Mouse (Mus musculus) kidney, embryonic 16.5 days (tissue): Measurements from ENCODE around the gene Myom3. TPM values are rescaled to one million over a fixed set of nuclear protein-coding genes. Genes with fewer than 3 reads are reported as not detected.

Experiments
- ATAC-seq: fragments of 200-750 bp; cut with Nextera tagmentation; 2 replicates; pipeline ENCODE4 v1.8.0; 2017; ENCODE audit warnings: moderate TSS enrichment; ENCODE audit not compliant: low FRiP score, low TSS enrichment
- H3K27ac ChIP-seq: fragments of 300-500 bp; sonication (generic); 2 replicates; pipeline ENCODE4 v1.5.1; 2014; ENCODE audit warnings: low read length
- H3K27me3 ChIP-seq: fragments of 300-500 bp; sonication (generic); 2 replicates; pipeline ENCODE4 v1.6.1; 2014; ENCODE audit warnings: low read length, control low read depth, mixed read lengths; ENCODE audit not compliant: insufficient read depth
- H3K36me3 ChIP-seq: fragments of 300-500 bp; sonication (generic); 2 replicates; pipeline ENCODE4 v1.6.1; 2014; ENCODE audit warnings: low read length, control low read depth, mixed read lengths; ENCODE audit not compliant: insufficient read depth
- H3K4me1 ChIP-seq: fragments of 300-500 bp; sonication (generic); 2 replicates; pipeline ENCODE4 v1.6.1; 2014; ENCODE audit warnings: low read length, control low read depth, mixed read lengths; ENCODE audit not compliant: insufficient read depth
- H3K4me2 ChIP-seq: fragments of 300-500 bp; sonication (generic); replicated peaks from 2 replicates; pipeline ENCODE4 v1.6.1; 2014; ENCODE audit warnings: low read depth, low read length
- H3K4me3 ChIP-seq: fragments of 300-500 bp; sonication (generic); 2 replicates; pipeline ENCODE4 v1.5.1; 2014; ENCODE audit warnings: mild to moderate bottlenecking, low read length
- H3K9ac ChIP-seq: fragments of 300-500 bp; sonication (generic); replicated peaks from 2 replicates; pipeline ENCODE4 v1.6.1; 2014; ENCODE audit warnings: low read length
- H3K9me3 ChIP-seq: fragments of 300-500 bp; sonication (generic); 2 replicates; pipeline ENCODE4 v1.6.1; 2016; ENCODE audit warnings: low read length, control low read depth
- WGBS: fragments of 180-500 bp; shearing (Covaris S2); extraction: QIAGEN DNeasy Blood & Tissue Kit; methylation state at CpG from one replicate; pipeline ENCODE4 v1.1.7; 2014; 5-methylcytosine and 5-hydroxymethylcytosine counted together
- polyA plus RNA-seq: library from polyadenylated mRNA; unstranded; fragments of >200 nt; fragmentation: Nextera tagmentation; extraction: Ambion mirVana; gene quantifications from 2 replicates; pipeline ENCODE4 v1.2.1, GENCODE M21; 2015

Gene Myom3
- polyA plus RNA-seq, 1 experiment from 2014 or later = 0.76 TPM

DNA sequence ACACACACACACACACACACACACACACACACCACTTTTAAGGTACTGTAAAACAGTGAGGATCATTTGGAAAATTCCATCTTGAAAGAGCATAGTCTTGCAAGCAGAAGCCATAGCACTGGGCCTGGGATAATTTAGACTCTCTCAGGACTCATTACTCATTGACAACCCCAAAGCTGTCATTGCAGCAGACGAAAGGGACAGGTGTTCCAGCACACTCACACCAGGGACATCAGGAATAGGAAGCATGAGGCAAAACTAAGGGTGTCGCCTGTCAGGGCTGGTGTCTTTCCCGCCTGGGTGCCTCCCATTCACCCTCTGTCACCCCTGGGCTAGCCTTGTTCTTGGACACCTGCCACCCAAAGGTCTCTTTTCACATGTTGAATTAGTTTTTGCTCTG lies 22.6 kb upstream of the Myom3 start:
- no peaks in the 10 kb centered on the region for H3K27me3 ChIP-seq
- H3K27ac ChIP-seq = no peak overlapping the region
- H3K4me2 ChIP-seq = no peak overlapping the region
- H3K36me3 ChIP-seq = no peaks in the 10 kb centered on the region
- WGBS = 51% methylated on average over 3 of the region's 3 CpGs
- no peak for ATAC-seq
- no peak overlapping the region for H3K9ac ChIP-seq
- no peak overlapping the region for H3K4me3 ChIP-seq
- H3K9me3 ChIP-seq = peaks cover 7% of the 10 kb centered on the region; the same call in 1 of the 2 replicates
- peaks cover 13% of the 10 kb centered on the region for H3K4me1 ChIP-seq

DNA sequence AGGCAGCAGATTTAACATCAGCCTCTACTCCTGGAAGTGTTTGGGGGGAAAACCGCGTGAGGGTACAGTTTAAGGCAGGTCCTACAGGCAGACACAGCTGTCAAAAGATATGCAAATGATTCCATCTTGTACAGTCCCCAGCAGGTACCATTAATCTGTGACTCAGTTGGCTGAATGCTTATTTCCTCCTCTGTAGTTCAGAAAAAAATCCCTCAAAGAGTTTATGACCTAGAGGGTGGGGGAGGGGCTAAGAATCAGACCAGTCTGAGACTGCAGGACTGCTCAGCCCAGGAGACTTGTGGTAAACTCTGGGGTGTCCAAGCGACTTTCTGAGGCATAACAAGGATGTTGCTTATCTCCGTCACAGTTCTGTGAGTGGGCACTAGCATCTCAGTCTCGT lies 21.3 kb upstream of the Myom3 start:
- 44% methylated on average over 5 of the region's 5 CpGs for WGBS
- H3K9me3 ChIP-seq = peaks cover 7% of the 10 kb centered on the region; the same call in 1 of the 2 replicates
- H3K27me3 ChIP-seq = no peaks in the 10 kb centered on the region
- no peak overlapping the region for H3K9ac ChIP-seq
- ATAC-seq = peak; percentile 51; the same call in 1 of the 2 replicates
- no peak overlapping the region for H3K4me2 ChIP-seq
- H3K4me1 ChIP-seq = peaks cover 13% of the 10 kb centered on the region
- no peak overlapping the region for H3K4me3 ChIP-seq
- no peaks in the 10 kb centered on the region for H3K36me3 ChIP-seq
- H3K27ac ChIP-seq = no peak overlapping the region

DNA sequence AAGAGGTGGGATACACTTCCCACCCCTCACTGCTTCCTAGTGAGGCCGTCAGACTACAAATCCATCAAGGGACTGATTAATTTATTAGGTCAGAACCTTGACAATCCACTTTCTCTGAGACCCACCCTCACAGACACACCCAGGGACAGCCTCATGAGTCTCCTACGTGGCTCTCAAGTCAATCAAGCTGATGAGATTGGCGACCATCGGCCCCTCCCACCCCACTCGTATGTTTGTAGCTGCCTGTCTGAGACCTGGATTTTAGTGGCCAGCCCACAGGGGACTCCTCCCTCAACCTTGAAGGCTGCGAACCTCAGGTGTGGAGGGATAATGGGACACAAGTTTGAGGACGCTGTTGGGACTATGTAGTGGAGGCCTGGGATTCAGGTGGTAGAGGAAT lies 20.4 kb upstream of the Myom3 start:
- ATAC-seq = no peak
- peaks cover 22% of the 10 kb centered on the region for H3K4me1 ChIP-seq
- 50% methylated on average over 7 of the region's 7 CpGs for WGBS
- H3K9me3 ChIP-seq = peaks cover 7% of the 10 kb centered on the region; the same call in 1 of the 2 replicates
- no peak overlapping the region for H3K9ac ChIP-seq
- H3K4me2 ChIP-seq = no peak overlapping the region
- H3K27ac ChIP-seq = no peak overlapping the region
- H3K4me3 ChIP-seq = no peak overlapping the region
- H3K27me3 ChIP-seq = no peaks in the 10 kb centered on the region
- no peaks in the 10 kb centered on the region for H3K36me3 ChIP-seq

DNA sequence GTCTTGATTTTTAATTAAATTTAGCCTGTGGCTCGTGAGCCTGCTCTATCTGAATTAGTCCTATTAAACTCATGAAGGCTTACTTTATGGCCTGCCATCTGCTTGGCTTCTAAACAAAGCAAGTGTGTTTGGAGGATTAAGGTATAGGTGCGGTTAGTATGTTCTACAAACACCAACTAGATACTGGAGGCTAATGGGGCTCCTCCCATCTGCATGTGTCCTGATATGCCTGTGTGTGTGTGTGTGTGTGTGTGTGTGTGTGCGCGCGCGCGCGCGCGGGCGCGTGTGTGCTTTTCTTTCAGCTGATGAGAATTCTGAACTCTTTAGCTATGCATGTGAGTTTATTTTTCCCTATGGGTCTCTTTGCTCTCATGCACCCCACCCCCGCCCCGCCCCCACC lies 19.8 kb upstream of the Myom3 start:
- no peaks in the 10 kb centered on the region for H3K27me3 ChIP-seq
- 0 out of 2 replicates have a peak, but pooled peaks cover 3% of the 10 kb centered on the region for H3K9me3 ChIP-seq
- H3K27ac ChIP-seq = no peak overlapping the region
- no peaks in the 10 kb centered on the region for H3K36me3 ChIP-seq
- no peak overlapping the region for H3K4me2 ChIP-seq
- peaks cover 26% of the 10 kb centered on the region for H3K4me1 ChIP-seq
- no peak for ATAC-seq
- H3K4me3 ChIP-seq = no peak overlapping the region
- WGBS = 89% methylated on average over 14 of the region's 14 CpGs
- no peak overlapping the region for H3K9ac ChIP-seq

DNA sequence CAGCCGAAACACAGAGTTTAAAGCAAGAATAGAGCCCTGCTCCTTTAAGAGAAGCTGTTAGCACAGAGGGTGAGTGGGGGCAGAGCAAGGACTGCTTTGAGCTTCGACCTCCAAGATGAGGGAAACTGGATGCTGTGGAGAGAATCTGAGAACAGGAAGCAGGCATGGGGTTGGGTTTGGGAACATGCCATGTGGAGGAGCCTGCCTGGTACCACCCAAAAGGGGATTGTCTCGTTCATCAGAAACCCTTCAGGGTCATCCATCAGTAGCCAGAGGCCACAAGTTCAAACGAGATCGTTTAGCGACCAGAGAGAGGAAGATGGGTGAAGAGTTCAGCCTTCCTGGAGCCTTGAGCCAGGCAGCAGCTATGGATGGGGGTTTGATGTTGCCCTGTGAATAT lies 16.0 kb upstream of the Myom3 start:
- WGBS = 13% methylated on average over 6 of the region's 6 CpGs

DNA sequence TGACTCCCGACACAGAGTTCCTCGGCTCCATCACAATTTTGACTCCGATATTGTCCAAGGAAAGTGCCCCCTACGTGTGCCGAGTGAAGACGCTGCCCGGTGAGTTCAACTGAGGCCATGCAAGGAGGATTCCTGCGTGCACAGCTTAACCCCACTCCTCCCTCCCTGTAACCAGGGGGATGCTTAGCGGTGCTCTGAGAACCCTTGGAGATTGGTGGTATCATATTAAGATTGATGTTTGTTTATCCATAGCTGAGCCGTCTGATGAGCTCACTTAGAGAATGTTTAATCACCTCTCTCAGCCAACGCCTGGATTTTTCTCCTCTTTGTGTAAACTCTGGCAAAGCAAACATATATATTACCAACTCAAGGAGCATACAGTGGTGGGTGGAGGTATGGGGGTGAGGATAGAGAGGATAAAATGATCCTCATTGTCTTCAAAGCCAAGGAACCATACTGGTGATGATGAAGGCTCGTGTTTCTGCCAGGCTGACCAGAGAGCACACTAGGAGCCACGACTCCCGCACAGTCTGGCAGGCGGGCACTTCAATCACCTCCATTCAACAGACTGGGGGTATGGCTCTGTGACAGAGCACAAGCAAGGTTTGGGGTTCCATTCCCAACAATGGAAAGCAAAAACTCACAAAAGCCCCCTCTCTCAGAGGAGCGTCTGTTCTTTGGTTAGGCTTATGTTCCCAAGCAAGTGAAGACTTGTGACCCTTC lies 14.6 kb upstream of the Myom3 start:
- H3K4me3 ChIP-seq = no peak overlapping the region
- H3K36me3 ChIP-seq = no peaks in the 10 kb centered on the region
- ATAC-seq = 0 out of 2 replicates have a peak, but pooled peaks have one; percentile 44
- no peak overlapping the region for H3K9ac ChIP-seq
- 30% methylated on average over 16 of the region's 16 CpGs for WGBS
- no peaks in the 10 kb centered on the region for H3K9me3 ChIP-seq
- H3K27me3 ChIP-seq = no peaks in the 10 kb centered on the region
- H3K4me2 ChIP-seq = no peak overlapping the region
- peaks cover 15% of the 10 kb centered on the region for H3K4me1 ChIP-seq
- H3K27ac ChIP-seq = peak overlapping the region; percentile 26; the same call in 1 of the 2 replicates

More for the DNA sequence above, 16.0 kb upstream of the Myom3 start:
- Histone ChIP-seq H3K9me3 (no peaks in the 10 kb centered on the region), H3K4me2 (no peak overlapping the region), H3K4me3 (no peak overlapping the region), H3K27ac (no peak overlapping the region), H3K36me3 (no peaks in the 10 kb centered on the region), H3K4me1 (peaks cover 22% of the 10 kb centered on the region), H3K9ac (no peak overlapping the region), H3K27me3 (no peaks in the 10 kb centered on the region)
- ATAC-seq = peak; percentile 52; the same call in 1 of the 2 replicates

DNA sequence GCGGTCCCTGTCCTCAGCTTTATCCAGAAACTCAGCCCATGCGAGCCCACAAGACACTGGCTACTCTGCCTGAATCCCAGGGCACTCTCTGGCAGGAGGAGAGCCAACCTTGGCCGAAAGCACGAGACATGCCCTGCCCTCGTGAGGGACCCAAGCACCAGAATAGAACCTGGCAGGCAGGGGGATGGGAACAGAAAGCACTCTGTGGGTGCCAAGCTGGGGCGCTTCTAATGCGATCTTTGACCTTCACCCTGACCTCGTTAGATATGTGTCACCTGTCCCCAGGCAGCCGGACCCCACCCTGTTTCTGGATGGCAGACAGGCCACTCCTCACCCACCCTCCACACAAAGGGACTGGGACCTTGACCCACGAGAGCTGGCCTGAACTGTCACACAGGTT lies 13.9 kb upstream of the Myom3 start:
- 68% methylated on average over 10 of the region's 10 CpGs for whole genome bisulfite sequencing
- H3K27ac ChIP-seq = peak overlapping the region; percentile 26; the same call in 1 of the 2 replicates

DNA sequence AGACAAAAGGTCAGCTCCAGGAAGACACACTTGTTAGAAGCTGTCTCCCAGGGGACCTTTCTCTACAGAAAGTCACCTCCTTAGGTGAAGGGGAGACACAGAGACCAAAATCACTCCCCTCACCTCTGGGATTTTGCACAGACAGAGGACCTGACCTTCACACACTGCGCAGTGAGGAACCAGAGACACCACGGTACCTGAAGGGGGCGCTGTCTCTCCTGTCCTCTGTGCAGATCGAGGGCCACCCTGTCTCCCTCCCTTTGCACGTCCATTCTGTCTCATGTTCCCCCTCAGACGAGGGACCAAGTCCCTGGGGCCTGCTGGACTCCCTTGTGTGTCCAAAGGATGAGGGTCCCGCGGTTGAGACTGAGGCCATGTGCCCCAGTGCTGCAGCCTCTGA lies 8.6 kb upstream of the Myom3 start:
- no peak for ATAC-seq
- Histone ChIP-seq H3K9me3 (peaks cover 13% of the 10 kb centered on the region), H3K4me3 (no peak overlapping the region), H3K27me3 (no peaks in the 10 kb centered on the region), H3K4me2 (no peak overlapping the region), H3K36me3 (no peaks in the 10 kb centered on the region), H3K9ac (no peak overlapping the region), H3K4me1 (no peaks in the 10 kb centered on the region; the same call in 1 of the 2 replicates), H3K27ac (no peak overlapping the region)
- 76% methylated on average over 8 of the region's 8 CpGs for WGBS

More for the DNA sequence above, 13.9 kb upstream of the Myom3 start:
- Histone ChIP-seq H3K4me3 (no peak overlapping the region), H3K4me1 (peaks cover 15% of the 10 kb centered on the region), H3K9ac (no peak overlapping the region), H3K4me2 (no peak overlapping the region), H3K9me3 (no peaks in the 10 kb centered on the region), H3K36me3 (no peaks in the 10 kb centered on the region), H3K27me3 (no peaks in the 10 kb centered on the region)
- ATAC-seq = no peak

DNA sequence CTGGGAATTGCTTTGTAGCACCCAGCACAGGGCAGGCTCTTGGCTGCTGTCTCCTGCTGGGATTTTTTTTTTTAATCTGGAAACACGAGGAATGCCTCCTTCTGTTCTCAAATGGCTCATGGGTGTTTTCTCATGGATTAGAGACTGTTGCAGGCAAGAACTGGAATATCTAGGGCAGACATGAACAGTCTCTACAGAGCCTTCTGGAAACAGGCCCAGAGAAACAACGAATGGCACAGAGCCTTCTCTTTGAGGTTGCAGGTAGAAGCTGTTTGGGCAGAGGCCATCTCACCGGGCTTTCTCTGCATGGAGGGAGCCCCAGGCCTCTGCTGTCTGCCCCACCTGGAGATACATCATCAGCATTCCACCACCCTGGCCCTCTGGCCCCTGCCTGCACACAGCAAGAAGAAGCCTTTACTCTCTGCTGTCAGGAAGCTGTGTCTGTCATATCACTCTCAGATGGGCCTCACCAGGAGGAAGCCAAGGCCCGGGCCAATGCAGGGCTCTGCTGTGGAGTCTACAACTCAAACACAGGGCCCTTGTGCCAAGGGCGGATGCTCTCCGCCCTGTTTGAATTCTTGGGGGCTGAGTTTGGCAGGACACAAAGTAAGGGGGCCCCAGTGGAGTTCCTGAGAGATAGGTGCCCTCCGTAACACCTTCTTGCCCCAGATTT lies 7.3 kb upstream of the Myom3 start:
- Histone ChIP-seq H3K9ac (no peak overlapping the region), H3K36me3 (no peaks in the 10 kb centered on the region), H3K4me3 (no peak overlapping the region), H3K9me3 (peaks cover 13% of the 10 kb centered on the region), H3K4me2 (no peak overlapping the region), H3K27me3 (no peaks in the 10 kb centered on the region), H3K4me1 (no peaks in the 10 kb centered on the region), H3K27ac (no peak overlapping the region)
- 67% methylated on average over 7 of the region's 7 CpGs for WGBS
- no peak for ATAC-seq

DNA sequence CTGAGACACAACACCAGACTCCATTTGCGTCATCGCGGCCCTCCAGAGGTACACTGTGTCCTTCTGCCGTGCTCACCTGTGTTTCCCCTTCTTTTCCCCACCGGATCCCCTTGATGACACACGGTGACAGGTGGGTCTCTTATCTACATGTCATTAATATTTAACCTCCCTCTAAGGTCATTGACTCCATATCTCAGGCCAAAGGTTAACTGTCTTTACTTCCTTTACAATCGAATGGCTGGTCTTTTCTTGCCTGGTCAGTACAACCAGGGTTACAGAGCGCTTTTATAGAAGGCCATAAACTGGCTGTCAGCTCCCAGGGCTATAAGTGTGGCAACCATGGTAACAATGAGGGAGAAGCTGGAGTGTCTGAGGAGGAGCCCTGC lies 6.7 kb upstream of the Myom3 start:
- Histone ChIP-seq H3K4me2 (no peak overlapping the region), H3K9ac (no peak overlapping the region), H3K4me1 (no peaks in the 10 kb centered on the region), H3K4me3 (no peak overlapping the region), H3K36me3 (no peaks in the 10 kb centered on the region), H3K27me3 (no peaks in the 10 kb centered on the region), H3K27ac (no peak overlapping the region), H3K9me3 (peaks cover 13% of the 10 kb centered on the region)
- no peak for ATAC-seq
- 49% methylated on average over 8 of the region's 8 CpGs for WGBS
